Mouse (Mus musculus) cerebellum, adult 9-11 months (tissue): ENCODE measurements around the gene Dcst2.

Experiments used
- DNase-seq: peaks from one replicate; pipeline ENCODE4 v3.0.0; 2022

Gene Dcst2

DNA sequence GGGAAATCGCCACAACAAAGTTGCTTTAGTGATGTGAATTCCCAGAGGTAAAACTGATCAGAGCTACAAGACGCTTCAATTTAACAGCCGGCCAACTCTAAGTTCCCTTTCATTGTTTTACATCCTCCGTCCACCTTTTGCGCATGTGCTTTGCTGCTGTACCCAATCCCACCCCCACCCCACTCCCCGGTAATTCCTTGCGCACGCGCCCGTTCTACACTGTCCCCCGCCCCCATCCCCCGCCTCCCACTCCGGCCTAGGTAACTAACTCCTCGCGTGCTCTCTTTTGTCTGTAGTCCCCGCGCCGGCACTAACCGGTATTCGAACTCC, 56.0 kb downstream of the Dcst2 start:
- no peak for DNase-seq

DNA sequence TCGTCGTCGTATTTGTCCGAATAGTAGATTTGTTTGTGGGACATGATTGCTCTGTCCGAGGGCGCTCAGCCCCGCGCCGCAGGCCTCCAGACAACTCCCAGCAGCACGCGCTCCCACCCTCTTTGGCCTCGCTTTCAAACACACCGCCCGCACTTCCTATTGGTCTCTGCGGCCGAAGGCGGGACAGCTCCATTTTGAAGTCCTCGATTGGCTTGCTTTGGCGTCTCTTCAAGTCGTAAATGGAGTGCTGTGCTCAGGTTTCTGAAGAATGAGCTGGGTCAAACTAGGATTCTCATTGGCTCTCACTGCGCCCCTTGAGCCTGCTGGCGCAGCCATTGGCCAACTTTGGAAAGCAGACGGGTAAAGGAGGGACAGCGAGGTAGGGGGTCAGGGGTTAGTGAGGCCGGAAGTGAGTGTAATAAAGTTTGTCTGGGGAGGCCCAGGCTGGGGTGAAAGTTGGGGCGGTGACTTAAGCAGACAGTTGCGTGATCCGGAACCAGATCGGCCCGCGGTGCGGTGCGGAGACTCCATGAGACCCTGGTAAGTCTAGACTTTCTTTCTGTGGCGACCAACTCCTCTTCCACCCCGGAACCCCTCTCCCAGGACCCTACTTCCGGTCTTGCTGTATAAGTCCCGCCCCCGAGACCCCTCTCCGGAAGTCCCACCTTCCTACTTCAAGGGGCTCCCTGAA, 56.5 kb downstream of the Dcst2 start, which contains the start of the genes Cks1b and Shc1:
Gene Cks1b, minus strand, starts transcription at position 214 of the 691 bp plus-strand sequence.
Gene Shc1, plus strand, starts transcription at position 274 of the 691 bp plus-strand sequence.
- peak; percentile 94 for DNase-seq

DNA sequence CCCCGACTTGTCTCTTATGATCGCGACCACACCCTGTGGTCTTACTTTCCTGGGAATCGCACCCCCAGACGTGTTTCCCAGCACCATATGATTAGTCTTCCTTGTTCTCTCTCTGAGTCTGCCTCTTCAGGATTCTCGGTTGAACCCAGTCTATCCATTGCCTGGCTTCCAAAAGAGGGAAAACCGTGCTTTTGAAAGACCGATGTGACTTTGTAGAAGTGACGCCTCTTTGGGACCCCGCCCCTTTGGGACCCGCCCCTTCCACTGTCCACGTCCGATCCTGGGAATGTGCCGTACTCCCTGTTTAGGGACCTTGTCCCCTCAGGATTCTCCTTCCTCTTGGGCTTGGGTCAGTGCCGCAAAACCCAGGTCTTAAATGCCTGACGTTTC, 57.1 kb downstream of the Dcst2 start:
- peak; percentile 58 for DNase-seq

DNA sequence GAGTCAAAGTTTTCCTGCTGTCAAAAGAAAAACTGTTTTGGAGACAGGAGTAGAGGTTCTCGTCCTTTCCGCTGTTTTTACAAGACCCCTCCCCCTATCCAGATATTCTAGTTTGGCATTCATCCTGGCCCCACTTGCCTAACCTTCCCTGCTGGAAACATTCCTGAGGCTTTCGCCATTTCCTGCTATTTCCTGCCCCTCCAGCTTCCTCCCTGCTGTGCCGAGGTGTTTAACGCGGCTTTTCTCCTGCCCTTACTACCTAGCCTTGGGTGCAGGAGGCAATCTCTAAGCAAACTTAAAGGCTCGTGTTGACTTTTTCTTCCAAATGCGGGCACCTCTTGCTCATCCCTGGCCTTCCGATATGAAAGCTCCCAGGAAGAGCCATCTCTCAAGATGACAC, 57.8 kb downstream of the Dcst2 start:
- DNase-seq, result no peak

DNA sequence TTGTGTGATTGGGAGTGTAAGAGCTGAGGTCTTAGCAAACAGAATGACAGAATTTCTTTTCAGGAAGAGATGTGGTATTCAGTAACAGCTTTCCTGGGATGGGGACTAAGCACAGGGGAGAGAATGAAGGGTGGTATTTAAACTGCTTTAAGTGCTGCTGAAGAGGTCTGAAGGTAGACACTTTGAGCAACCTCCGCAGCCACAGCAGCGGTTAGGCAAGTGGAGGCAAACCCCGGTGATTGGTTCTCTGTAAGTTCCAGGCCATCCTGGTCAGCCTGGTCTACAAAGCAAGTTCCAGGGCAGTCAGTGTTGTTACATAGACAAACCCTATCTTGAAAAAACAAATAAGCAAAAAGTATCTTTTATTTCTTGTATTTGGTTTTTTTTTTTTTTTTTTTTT, 58.2 kb downstream of the Dcst2 start:
- DNase-seq, result no peak

DNA sequence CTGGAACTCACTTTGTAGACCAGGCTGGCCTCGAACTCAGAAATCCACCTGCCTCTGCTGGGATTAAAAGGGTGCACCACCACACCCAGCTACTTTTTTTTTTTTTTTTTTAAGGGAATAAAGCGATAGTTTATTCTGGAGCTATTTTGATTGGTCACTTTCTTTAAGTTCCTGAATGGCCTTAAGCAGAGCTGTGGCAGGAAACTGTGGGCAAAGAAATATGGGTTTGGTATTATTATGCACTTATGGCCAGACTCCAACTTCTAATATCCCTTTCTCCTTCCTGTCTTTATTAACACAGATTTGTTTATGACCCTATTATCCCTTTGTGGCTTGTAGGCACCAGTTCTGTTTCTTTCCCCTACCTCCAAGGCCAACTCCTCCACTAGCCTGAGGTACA, 58.6 kb downstream of the Dcst2 start:
- no peak for DNase-seq

DNA sequence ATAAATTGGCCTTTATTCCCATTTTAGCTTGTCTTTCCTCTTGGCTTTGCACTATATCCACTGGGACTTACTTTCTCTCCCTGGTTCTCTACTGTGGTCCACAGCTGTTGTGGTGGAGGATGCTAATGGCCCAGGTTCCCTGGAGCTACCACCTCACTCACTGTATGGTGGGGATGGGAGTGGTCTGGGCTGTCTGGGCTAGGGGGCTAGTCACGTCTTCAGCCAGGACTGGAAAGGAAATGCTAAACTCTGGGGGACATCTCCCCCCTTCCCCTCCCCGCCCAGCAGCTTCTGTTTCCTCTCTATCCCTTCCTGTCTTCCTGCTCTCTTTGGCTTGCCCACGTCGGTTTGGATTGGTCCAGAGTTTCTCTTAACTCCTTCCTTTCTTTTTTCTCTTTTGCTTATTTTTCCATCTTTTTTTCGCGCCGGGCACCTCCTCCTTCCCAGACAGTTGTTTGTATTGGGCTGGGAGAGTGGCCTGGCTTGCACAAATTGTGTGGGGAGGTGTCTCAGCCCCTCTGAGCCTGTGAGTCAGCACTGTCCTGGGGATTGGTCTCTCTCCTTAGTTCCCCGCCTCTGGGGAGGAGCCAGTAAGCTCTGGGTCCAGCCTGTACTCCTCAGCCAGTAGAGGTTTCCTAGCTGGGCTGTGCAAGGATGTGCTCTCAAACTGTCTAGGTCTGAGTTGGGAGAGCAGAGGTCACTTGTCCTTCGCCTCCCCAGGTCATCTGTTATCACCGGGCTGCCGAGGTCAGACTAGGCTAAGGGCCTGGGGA, 59.4 kb downstream of the Dcst2 start:
- peak; percentile 74 for DNase-seq

DNA sequence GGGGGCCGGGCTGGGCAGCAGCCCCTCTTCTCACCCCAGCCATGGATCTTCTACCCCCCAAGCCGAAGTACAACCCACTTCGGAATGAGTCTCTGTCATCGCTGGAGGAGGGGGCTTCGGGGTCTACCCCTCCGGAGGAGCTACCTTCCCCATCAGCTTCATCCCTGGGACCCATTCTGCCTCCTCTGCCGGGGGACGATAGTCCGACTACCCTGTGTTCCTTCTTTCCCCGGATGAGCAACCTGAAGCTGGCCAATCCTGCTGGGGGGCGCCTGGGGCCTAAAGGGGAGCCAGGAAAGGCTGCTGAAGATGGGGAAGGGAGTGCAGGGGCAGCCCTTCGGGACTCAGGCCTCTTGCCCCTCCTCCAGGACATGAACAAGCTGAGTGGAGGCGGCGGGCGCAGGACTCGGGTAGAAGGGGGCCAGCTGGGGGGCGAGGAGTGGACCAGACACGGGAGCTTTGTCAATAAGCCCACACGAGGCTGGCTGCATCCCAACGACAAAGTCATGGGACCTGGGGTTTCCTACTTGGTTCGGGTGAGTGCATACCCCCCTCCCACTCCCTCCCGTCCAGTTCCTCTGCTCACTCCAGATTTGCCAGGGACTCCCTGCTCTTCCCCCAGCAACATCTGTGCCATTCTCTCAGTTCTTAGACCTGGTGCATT, 60.2 kb downstream of the Dcst2 start:
- DNase-seq, result no peak

DNA sequence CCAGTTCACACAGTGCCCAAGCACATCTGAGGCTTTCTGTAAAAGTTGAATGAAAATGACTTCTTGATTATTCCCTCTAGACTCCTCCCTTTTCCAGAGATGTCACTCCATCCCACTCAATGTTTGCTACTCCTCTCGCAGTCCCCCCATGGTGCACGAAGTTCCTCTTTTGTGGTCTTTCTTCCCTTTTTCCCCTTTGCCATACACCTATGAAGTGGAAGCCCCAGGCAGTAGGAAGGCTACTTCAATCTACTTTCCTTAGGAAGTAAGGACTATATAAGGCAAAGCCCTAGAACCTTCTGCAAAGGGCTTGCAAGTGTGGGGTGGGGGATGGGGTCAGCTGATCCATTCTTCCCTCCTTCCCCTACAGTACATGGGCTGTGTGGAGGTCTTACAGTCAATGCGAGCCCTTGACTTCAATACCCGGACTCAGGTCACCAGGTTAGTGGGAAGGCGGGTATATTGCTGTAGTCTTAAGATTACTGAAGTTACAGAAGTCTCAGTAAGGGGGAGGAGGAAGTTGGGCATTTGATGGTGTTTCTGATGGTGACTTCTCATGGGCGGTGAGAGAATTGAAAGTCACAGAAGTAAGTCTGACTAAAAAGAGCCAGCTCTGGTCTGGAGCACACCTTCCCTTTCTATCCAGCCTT, 60.9 kb downstream of the Dcst2 start:
- no peak for DNase-seq

DNA sequence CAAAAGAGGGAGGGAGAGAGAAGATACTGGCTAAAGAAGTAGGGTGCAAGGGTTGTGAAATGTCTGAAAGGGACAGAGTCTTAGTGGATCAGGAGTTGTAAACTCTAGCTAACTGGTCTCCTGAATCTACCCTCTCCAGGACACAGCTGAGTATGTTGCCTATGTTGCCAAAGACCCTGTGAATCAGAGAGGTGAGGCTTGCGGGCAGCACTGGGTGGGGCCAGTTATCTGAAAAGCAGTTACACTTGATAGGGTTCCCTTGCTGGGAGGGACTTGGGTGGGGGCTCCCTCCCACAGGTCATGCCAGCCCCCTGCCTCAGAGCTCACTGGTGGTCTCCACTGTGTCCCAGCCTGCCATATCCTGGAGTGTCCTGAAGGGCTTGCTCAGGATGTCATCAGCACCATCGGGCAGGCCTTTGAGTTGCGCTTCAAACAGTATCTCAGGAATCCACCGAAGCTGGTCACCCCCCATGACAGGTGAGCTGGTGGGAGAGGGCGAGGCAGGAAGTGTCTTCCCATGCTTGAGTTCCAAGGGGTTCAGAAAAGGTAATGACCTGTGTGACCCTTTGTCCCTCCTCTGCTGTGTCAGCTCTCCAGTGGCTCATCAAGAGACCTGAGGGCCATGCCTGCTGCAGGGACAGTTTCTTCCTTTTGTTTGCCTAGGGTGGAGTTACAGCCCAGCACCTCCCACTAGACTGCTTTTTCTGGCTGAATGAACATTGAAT, 62.8 kb downstream of the Dcst2 start:
- no peak for DNase-seq

DNA sequence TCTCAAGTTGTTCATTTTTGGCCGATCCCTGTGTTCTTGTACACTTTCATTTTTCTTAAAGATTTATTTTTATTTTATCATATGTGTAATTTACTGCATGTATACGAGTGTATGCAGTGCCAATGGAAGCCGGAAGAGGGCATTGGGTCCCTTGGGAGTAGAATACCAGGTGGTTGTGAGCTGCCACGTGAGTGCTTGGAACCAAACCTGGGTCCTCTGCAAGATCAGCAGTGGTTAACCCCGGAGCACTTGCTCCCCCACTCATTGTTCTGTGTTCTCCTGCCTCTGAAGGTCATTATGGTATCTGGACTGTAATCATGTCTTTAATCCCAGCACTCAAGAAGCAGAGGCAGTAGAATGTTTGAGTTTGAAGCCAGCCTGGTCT, 63.4 kb downstream of the Dcst2 start:
- DNase-seq, result no peak

DNA sequence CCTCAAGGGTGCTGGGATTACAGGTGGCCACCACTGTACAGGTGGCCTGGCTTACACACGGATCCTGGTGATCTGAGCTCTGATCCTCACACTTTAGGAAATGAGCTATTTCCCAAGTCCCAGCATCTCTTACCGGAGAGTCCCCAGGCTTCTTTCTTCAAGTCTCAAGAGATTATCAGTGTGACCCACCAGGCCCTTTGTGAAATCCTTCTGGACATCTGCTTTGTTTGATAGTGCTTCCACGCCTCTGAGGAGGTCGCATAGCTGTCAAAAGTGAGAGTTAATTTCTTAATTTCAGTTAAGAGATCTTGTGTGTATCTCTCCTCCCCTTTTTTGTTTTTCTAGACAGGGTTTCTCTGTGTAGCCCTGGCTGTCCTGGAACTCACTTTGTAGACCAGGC, 64.1 kb downstream of the Dcst2 start:
- DNase-seq, result no peak
